Mouse (Mus musculus) liver, embryonic 15.5 days (tissue): Measurements from ENCODE around the gene Syt12. TPM values are rescaled to one million over a fixed set of nuclear protein-coding genes. Genes with fewer than 3 reads are reported as not detected.

Source experiments
- ATAC-seq: fragments of 200-750 bp; cut with Nextera tagmentation; 2 replicates; pipeline ENCODE4 v1.8.0; 2017; ENCODE audit warnings: moderate number of reproducible peaks, mild to moderate bottlenecking, moderate library complexity; ENCODE audit not compliant: insufficient read depth
- H3K27ac ChIP-seq: fragments of 300-500 bp; sonication (generic); replicated peaks from 2 replicates; pipeline ENCODE4 v1.5.1; 2015; ENCODE audit warnings: mild to moderate bottlenecking, inconsistent platforms
- H3K27me3 ChIP-seq: fragments of 300-500 bp; sonication (generic); 2 replicates; pipeline ENCODE4 v1.6.1; 2015; ENCODE audit warnings: mild to moderate bottlenecking, inconsistent platforms
- H3K36me3 ChIP-seq: fragments of 300-500 bp; sonication (generic); replicated peaks from 2 replicates; pipeline ENCODE4 v1.6.1; 2015; ENCODE audit warnings: moderate library complexity, mild to moderate bottlenecking, inconsistent platforms
- H3K4me1 ChIP-seq: fragments of 300-500 bp; sonication (generic); replicated peaks from 2 replicates; pipeline ENCODE4 v1.6.1; 2015; ENCODE audit warnings: inconsistent platforms
- H3K4me2 ChIP-seq: fragments of 300-500 bp; sonication (generic); 2 replicates; pipeline ENCODE4 v1.6.1; 2015; ENCODE audit warnings: moderate library complexity, mild to moderate bottlenecking, inconsistent platforms
- H3K4me3 ChIP-seq: fragments of 300-500 bp; sonication (generic); replicated peaks from 2 replicates; pipeline ENCODE4 v1.5.1; 2015; ENCODE audit warnings: mild to moderate bottlenecking, inconsistent platforms
- H3K9ac ChIP-seq: fragments of 300-500 bp; sonication (generic); 2 replicates; pipeline ENCODE4 v1.6.1; 2015; ENCODE audit warnings: moderate library complexity, mild to moderate bottlenecking, inconsistent platforms
- H3K9me3 ChIP-seq: fragments of 300-500 bp; sonication (generic); replicated peaks from 2 replicates; pipeline ENCODE4 v1.6.1; 2016; ENCODE audit warnings: inconsistent platforms
- WGBS: fragments of 180-500 bp; shearing (Covaris S2); methylation state at CpG from one replicate; pipeline ENCODE4 v1.1.7; 2015; ENCODE audit warnings: mixed read lengths; ENCODE audit not compliant: insufficient replicate concordance; 5-methylcytosine and 5-hydroxymethylcytosine counted together
- polyA plus RNA-seq: library from polyadenylated mRNA; unstranded; fragments of >200 nt; fragmentation: Nextera tagmentation; extraction: Ambion mirVana; gene quantifications from 2 replicates; pipeline ENCODE4 v1.2.1, GENCODE M21; 2015

Gene Syt12
- polyA plus RNA-seq, result 0.12 and 0.33 TPM in 2 replicates

- ATAC-seq, result no peak
These were observed at the start of gene Syt12 for GRCm38 (mm10) chr19:4477345-4478189. Gene Syt12 (minus strand): TSS chr19:4477447.

GRCm38 (mm10) chr19:4521426-4522050, 44.3 kb upstream of the Syt12 start:
- no peaks in the 10 kb centered on the region for H3K9me3 ChIP-seq
- WGBS, result 86% methylated on average over 3 of the region's 3 CpGs

More at GRCm38 (mm10) chr19:4477345-4478189, at the start of gene Syt12:
- Histone ChIP-seq H3K27me3 (peaks cover 74% of the 10 kb centered on the region), H3K9ac (peak within 1 kb of the TSS; percentile 12; the same call in 1 of the 2 replicates), H3K4me2 (peak within 1 kb of the TSS; percentile 70), H3K4me1 (peaks cover 15% of the 10 kb centered on the region), H3K36me3 (no peaks in the 10 kb centered on the region), H3K9me3 (no peaks in the 10 kb centered on the region), H3K4me3 (peak within 1 kb of the TSS; percentile 45), H3K27ac (no peak within 1 kb of the TSS)
- 20% methylated on average over 21 of the region's 21 CpGs for WGBS

GRCm38 (mm10) chr19:4517483-4517882, 40.2 kb upstream of the Syt12 start:
- Histone ChIP-seq H3K4me2 (no peak overlapping the region), H3K4me3 (no peak overlapping the region), H3K9ac (no peak overlapping the region), H3K9me3 (no peaks in the 10 kb centered on the region), H3K27me3 (peaks cover 12% of the 10 kb centered on the region; the same call in 1 of the 2 replicates), H3K36me3 (0 out of 2 replicates have a peak, but pooled peaks cover 4% of the 10 kb centered on the region), H3K27ac (no peak overlapping the region), H3K4me1 (peaks cover 25% of the 10 kb centered on the region)
- 46% methylated on average over 1 of the region's 1 CpGs for WGBS
- ATAC-seq, result no peak

More at GRCm38 (mm10) chr19:4521426-4522050, 44.3 kb upstream of the Syt12 start:
- Histone ChIP-seq H3K27ac (no peak overlapping the region), H3K27me3 (no peaks in the 10 kb centered on the region), H3K9ac (no peak overlapping the region), H3K4me1 (peaks cover 23% of the 10 kb centered on the region; the same call in 1 of the 2 replicates), H3K4me3 (no peak overlapping the region), H3K4me2 (no peak overlapping the region), H3K36me3 (0 out of 2 replicates have a peak, but pooled peaks cover 4% of the 10 kb centered on the region)
- no peak for ATAC-seq

GRCm38 (mm10) chr19:4516288-4516687, 39.0 kb upstream of the Syt12 start:
- no peak for ATAC-seq
- Histone ChIP-seq H3K4me3 (no peak overlapping the region), H3K9me3 (no peaks in the 10 kb centered on the region), H3K27ac (no peak overlapping the region), H3K4me1 (peaks cover 33% of the 10 kb centered on the region), H3K27me3 (peaks cover 15% of the 10 kb centered on the region; the same call in 1 of the 2 replicates), H3K9ac (no peak overlapping the region), H3K4me2 (no peak overlapping the region), H3K36me3 (0 out of 2 replicates have a peak, but pooled peaks cover 4% of the 10 kb centered on the region)
- 51% methylated on average over 2 of the region's 2 CpGs for WGBS

GRCm38 (mm10) chr19:4515746-4516145, 38.5 kb upstream of the Syt12 start:
- H3K27ac ChIP-seq, result no peak overlapping the region
- H3K9ac ChIP-seq, result no peak overlapping the region
- H3K4me1 ChIP-seq, result peaks cover 36% of the 10 kb centered on the region
- H3K4me2 ChIP-seq, result no peak overlapping the region
- no peak for ATAC-seq
- H3K27me3 ChIP-seq, result peaks cover 15% of the 10 kb centered on the region; the same call in 1 of the 2 replicates
- no peaks in the 10 kb centered on the region for H3K9me3 ChIP-seq
- 62% methylated on average over 2 of the region's 2 CpGs for WGBS
- H3K36me3 ChIP-seq, result 0 out of 2 replicates have a peak, but pooled peaks cover 4% of the 10 kb centered on the region
- no peak overlapping the region for H3K4me3 ChIP-seq

GRCm38 (mm10) chr19:4513236-4513858, 36.1 kb upstream of the Syt12 start:
- no peak overlapping the region for H3K27ac ChIP-seq
- H3K4me2 ChIP-seq, result no peak overlapping the region
- ATAC-seq, result no peak
- H3K4me3 ChIP-seq, result no peak overlapping the region
- WGBS, result 60% methylated on average over 4 of the region's 4 CpGs
- 0 out of 2 replicates have a peak, but pooled peaks cover 4% of the 10 kb centered on the region for H3K36me3 ChIP-seq
- H3K4me1 ChIP-seq, result peaks cover 47% of the 10 kb centered on the region
- no peak overlapping the region; the same call in 1 of the 2 replicates for H3K9ac ChIP-seq
- no peaks in the 10 kb centered on the region for H3K9me3 ChIP-seq
- peaks cover 15% of the 10 kb centered on the region; the same call in 1 of the 2 replicates for H3K27me3 ChIP-seq

GRCm38 (mm10) chr19:4511116-4511841, 34.0 kb upstream of the Syt12 start:
- ATAC-seq, result no peak
- peak overlapping the region; percentile 77 for H3K9ac ChIP-seq
- peak overlapping the region; percentile 91 for H3K4me2 ChIP-seq
- no peaks in the 10 kb centered on the region for H3K9me3 ChIP-seq
- H3K4me1 ChIP-seq, result peaks cover 48% of the 10 kb centered on the region
- WGBS, result 8% methylated on average over 13 of the region's 13 CpGs
- H3K27me3 ChIP-seq, result peaks cover 15% of the 10 kb centered on the region; the same call in 1 of the 2 replicates
- H3K36me3 ChIP-seq, result no peaks in the 10 kb centered on the region
- peak overlapping the region; percentile 78 for H3K4me3 ChIP-seq
- H3K27ac ChIP-seq, result peak overlapping the region; percentile 73; the same call in 1 of the 2 replicates

- Histone ChIP-seq H3K4me2 (peak within 1 kb of the TSS; percentile 91), H3K4me1 (peaks cover 40% of the 10 kb centered on the region), H3K36me3 (no peaks in the 10 kb centered on the region), H3K4me3 (peak within 1 kb of the TSS; percentile 78), H3K27ac (peak within 1 kb of the TSS; percentile 73), H3K9ac (peak within 1 kb of the TSS; percentile 77), H3K9me3 (no peaks in the 10 kb centered on the region), H3K27me3 (peaks cover 15% of the 10 kb centered on the region; the same call in 1 of the 2 replicates)
- peak; percentile 99 for ATAC-seq
- WGBS, result under 1% methylated on average over 82 of the region's 82 CpGs
These were observed 33.0 kb upstream of the Syt12 start, which contains the start of gene Pcx for GRCm38 (mm10) chr19:4509986-4510963. Gene Pcx (plus strand): TSS chr19:4510472.

GRCm38 (mm10) chr19:4507746-4508145, 30.5 kb upstream of the Syt12 start:
- H3K36me3 ChIP-seq, result no peaks in the 10 kb centered on the region
- H3K4me2 ChIP-seq, result no peak overlapping the region
- no peak overlapping the region for H3K4me3 ChIP-seq
- no peak for ATAC-seq
- peaks cover 38% of the 10 kb centered on the region for H3K4me1 ChIP-seq
- H3K27ac ChIP-seq, result no peak overlapping the region
- no peak overlapping the region for H3K9ac ChIP-seq
- no peaks in the 10 kb centered on the region for H3K9me3 ChIP-seq
- H3K27me3 ChIP-seq, result peaks cover 4% of the 10 kb centered on the region; the same call in 1 of the 2 replicates
- WGBS, result 44% methylated on average over 3 of the region's 3 CpGs
